Mouse (Mus musculus) CH12.LX (cell line): ENCODE measurements at regions not wholly inside any gene's neighbourhood (a gene's known extent, or its start where the extent isn't known, plus 50 kb on each side); places are given as distances from the start of the nearest gene placed in this dataset.

Experiments used
- DNase-seq: peaks from one replicate; pipeline ENCODE4 v3.0.0-alpha.2; 2013; ENCODE audit errors: extremely low read depth
- H3K27ac ChIP-seq: 2 replicates; pipeline ENCODE4 v1.5.1; 2012; ENCODE audit warnings: low read depth, mild to moderate bottlenecking, control low read depth, moderate library complexity; ENCODE audit not compliant: insufficient read depth
- H3K27me3 ChIP-seq: replicated peaks from 2 replicates; pipeline ENCODE3; 2012; ENCODE audit warnings: inconsistent platforms
- H3K36me3 ChIP-seq, 2 experiments: replicated peaks in 1 of 2; 2 replicates each; pipeline versions ENCODE3 to v1.6.1; 2012; ENCODE audit warnings: inconsistent platforms in 1 of 2, low read length in 1 of 2, mild to moderate bottlenecking in 1 of 2, mixed read lengths in 1 of 2, moderate library complexity in 1 of 2; ENCODE audit not compliant: control insufficient read depth in 1 of 2, insufficient read depth in 1 of 2
- H3K4me1 ChIP-seq, 2 experiments: 2 replicates each; pipeline ENCODE4 v1.6.1; 2012; ENCODE audit warnings: inconsistent platforms in 1 of 2, moderate library complexity in 1 of 2; ENCODE audit not compliant: insufficient read depth in 2 of 2, control insufficient read depth in 1 of 2
- H3K4me2 ChIP-seq: 2 replicates; pipeline ENCODE4 v1.6.1; 2012; ENCODE audit warnings: low read depth, mild to moderate bottlenecking, control low read depth; ENCODE audit not compliant: poor library complexity, insufficient read depth, severe bottlenecking
- H3K4me3 ChIP-seq, 3 experiments: fragments of 150-350 bp in 1 of 3; sonication (generic) in 1 of 3; replicated peaks in 1 of 3; 2 replicates each; pipeline versions ENCODE3 to v1.5.1; 2011 to 2012; ENCODE audit warnings: low read depth in 2 of 3, low read length in 2 of 3, mild to moderate bottlenecking in 2 of 3, moderate library complexity in 2 of 3, control low read depth in 1 of 3, improper control_type of control experiment in 1 of 3, inconsistent platforms in 1 of 3, mixed read lengths in 1 of 3; ENCODE audit not compliant: poor library complexity in 1 of 3
- H3K79me2 ChIP-seq: replicated peaks from 2 replicates; pipeline ENCODE4 v1.6.1; 2012; ENCODE audit warnings: mild to moderate bottlenecking, moderate library complexity; ENCODE audit not compliant: control insufficient read depth, poor library complexity, insufficient read depth, severe bottlenecking; ENCODE audit errors: extremely low read depth
- H3K9ac ChIP-seq: 2 replicates; pipeline ENCODE4 v1.6.1; 2012; ENCODE audit warnings: low read depth, mild to moderate bottlenecking, control low read depth, moderate library complexity; ENCODE audit not compliant: insufficient read depth
- H3K9me3 ChIP-seq: replicated peaks from 2 replicates; pipeline ENCODE3; 2012; ENCODE audit warnings: low read length, inconsistent platforms, mixed read lengths
- BHLHE40 ChIP-seq: IDR thresholded peaks from 2 replicates; pipeline ENCODE4 v1.6.1; 2011; ENCODE audit warnings: mild to moderate bottlenecking, low read depth, low read length, improper control_type of control experiment
- CHD1 ChIP-seq: IDR thresholded peaks from 2 replicates; pipeline ENCODE4 v1.6.1; 2012; ENCODE audit warnings: low read depth, low read length, improper control_type of control experiment, inconsistent platforms
- CHD2 ChIP-seq: IDR thresholded peaks from 2 replicates; pipeline ENCODE4 v1.6.1; 2011; ENCODE audit warnings: low read length, improper control_type of control experiment
- CTCF ChIP-seq, 2 experiments: IDR thresholded peaks in 1 of 2; conservative IDR thresholded peaks in 1 of 2; 2 replicates each; pipeline ENCODE4 v1.5.1; 2011 to 2012; ENCODE audit warnings: low read depth in 2 of 2, low read length in 2 of 2, improper control_type of control experiment in 1 of 2, inconsistent platforms in 1 of 2, mild to moderate bottlenecking in 1 of 2, moderate library complexity in 1 of 2
- E2F4 ChIP-seq: IDR thresholded peaks from 2 replicates; pipeline ENCODE4 v1.6.1; 2011; ENCODE audit warnings: low read depth, low read length, improper control_type of control experiment; ENCODE audit not compliant: insufficient replicate concordance
- ELF1 ChIP-seq: IDR thresholded peaks from 2 replicates; pipeline ENCODE4 v1.6.1; 2014; ENCODE audit warnings: low read depth, mild to moderate bottlenecking, inconsistent platforms, low read length, improper control_type of control experiment
- EP300 ChIP-seq: IDR thresholded peaks from 2 replicates; pipeline ENCODE4 v1.6.1; 2011; ENCODE audit warnings: low read length, improper control_type of control experiment
- ETS1 ChIP-seq: conservative IDR thresholded peaks from 2 replicates; pipeline ENCODE4 v1.6.1; 2012; ENCODE audit warnings: low read depth, mild to moderate bottlenecking, inconsistent platforms, low read length, improper control_type of control experiment, moderate library complexity
- GABPA ChIP-seq: IDR thresholded peaks from 2 replicates; pipeline ENCODE4 v1.6.1; 2012; ENCODE audit warnings: low read depth, low read length, improper control_type of control experiment, inconsistent platforms; ENCODE audit not compliant: insufficient replicate concordance
- HCFC1 ChIP-seq: IDR thresholded peaks from 2 replicates; pipeline ENCODE4 v1.6.1; 2012; ENCODE audit warnings: low read depth, mild to moderate bottlenecking, inconsistent platforms, low read length, improper control_type of control experiment
- IRF4 ChIP-seq: IDR thresholded peaks from 2 replicates; pipeline ENCODE4 v1.6.1; 2014; ENCODE audit warnings: low read depth, mild to moderate bottlenecking, inconsistent platforms, low read length, improper control_type of control experiment
- JUN ChIP-seq: IDR thresholded peaks from 2 replicates; pipeline ENCODE4 v1.6.1; 2011; ENCODE audit warnings: low read depth, mild to moderate bottlenecking, low read length, improper control_type of control experiment, moderate library complexity; ENCODE audit not compliant: insufficient read depth
- JUND ChIP-seq: conservative IDR thresholded peaks from 2 replicates; pipeline ENCODE4 v1.6.1; 2011; ENCODE audit warnings: low read depth, low read length, improper control_type of control experiment
- KAT2A ChIP-seq: IDR thresholded peaks from 2 replicates; pipeline ENCODE4 v1.6.1; 2012; ENCODE audit warnings: low read length, improper control_type of control experiment, inconsistent platforms; ENCODE audit not compliant: insufficient replicate concordance
- MAFK ChIP-seq: IDR thresholded peaks from 2 replicates; pipeline ENCODE4 v1.6.1; 2011; ENCODE audit warnings: low read length, improper control_type of control experiment; ENCODE audit not compliant: insufficient replicate concordance
- MAX ChIP-seq: IDR thresholded peaks from 2 replicates; pipeline ENCODE4 v1.6.1; 2011; ENCODE audit warnings: low read length, improper control_type of control experiment
- MAZ ChIP-seq: IDR thresholded peaks from 2 replicates; pipeline ENCODE4 v1.6.1; 2012; ENCODE audit warnings: low read depth, mild to moderate bottlenecking, inconsistent platforms, low read length, improper control_type of control experiment, moderate library complexity
- MEF2A ChIP-seq: IDR thresholded peaks from 2 replicates; pipeline ENCODE4 v1.6.1; 2014; ENCODE audit warnings: low read depth, mild to moderate bottlenecking, inconsistent platforms, low read length, improper control_type of control experiment, borderline replicate concordance
- MXI1 ChIP-seq: IDR thresholded peaks from 2 replicates; pipeline ENCODE4 v1.6.1; 2011; ENCODE audit warnings: mild to moderate bottlenecking, low read depth, low read length, improper control_type of control experiment
- MYC ChIP-seq: IDR thresholded peaks from 2 replicates; pipeline ENCODE4 v1.6.1; 2011; ENCODE audit warnings: low read depth, mild to moderate bottlenecking, improper control_type of control experiment, low read length
- NELFE ChIP-seq: IDR thresholded peaks from 2 replicates; pipeline ENCODE4 v1.6.1; 2011; ENCODE audit warnings: low read depth, low read length, improper control_type of control experiment
- NRF1 ChIP-seq: IDR thresholded peaks from 2 replicates; pipeline ENCODE4 v1.6.1; 2014; ENCODE audit warnings: low read depth, mild to moderate bottlenecking, inconsistent platforms, low read length, improper control_type of control experiment, moderate library complexity
- PAX5 ChIP-seq: IDR thresholded peaks from 2 replicates; pipeline ENCODE4 v1.6.1; 2012; ENCODE audit warnings: low read length, inconsistent platforms, mixed read lengths
- POLR2A ChIP-seq: IDR thresholded peaks from 2 replicates; pipeline ENCODE4 v1.6.1; 2011; ENCODE audit warnings: low read depth, mild to moderate bottlenecking, improper control_type of control experiment, low read length
- POLR2AphosphoS2 ChIP-seq: IDR thresholded peaks from 2 replicates; pipeline ENCODE4 v1.6.1; 2011; ENCODE audit warnings: low read depth, low read length, improper control_type of control experiment
- RAD21 ChIP-seq: IDR thresholded peaks from 2 replicates; pipeline ENCODE4 v1.6.1; 2011; ENCODE audit warnings: low read depth, mild to moderate bottlenecking, low read length, improper control_type of control experiment, moderate library complexity
- RCOR1 ChIP-seq: conservative IDR thresholded peaks from 2 replicates; pipeline ENCODE4 v1.6.1; 2012; ENCODE audit warnings: low read depth, mild to moderate bottlenecking, inconsistent platforms, low read length, improper control_type of control experiment
- SIN3A ChIP-seq: IDR thresholded peaks from 2 replicates; pipeline ENCODE4 v1.6.1; 2012; ENCODE audit warnings: low read length, improper control_type of control experiment, inconsistent platforms
- SMC3 ChIP-seq: IDR thresholded peaks from 2 replicates; pipeline ENCODE4 v1.6.1; 2011; ENCODE audit warnings: low read depth, low read length, improper control_type of control experiment
- TBP ChIP-seq: conservative IDR thresholded peaks from 2 replicates; pipeline ENCODE4 v1.6.1; 2011; ENCODE audit warnings: low read depth, low read length, improper control_type of control experiment
- TCF12 ChIP-seq: IDR thresholded peaks from 2 replicates; pipeline ENCODE4 v1.6.1; 2014; ENCODE audit warnings: low read depth, mild to moderate bottlenecking, inconsistent platforms, low read length, improper control_type of control experiment
- UBTF ChIP-seq: IDR thresholded peaks from 2 replicates; pipeline ENCODE4 v1.6.1; 2012; ENCODE audit warnings: low read depth, mild to moderate bottlenecking, inconsistent platforms, low read length, improper control_type of control experiment, moderate library complexity
- USF1 ChIP-seq: IDR thresholded peaks from 2 replicates; pipeline ENCODE4 v1.6.1; 2014; ENCODE audit warnings: low read depth, mild to moderate bottlenecking, inconsistent platforms, low read length, improper control_type of control experiment
- USF2 ChIP-seq: conservative IDR thresholded peaks from 2 replicates; pipeline ENCODE4 v1.6.1; 2011; ENCODE audit warnings: low read depth, low read length, improper control_type of control experiment
- ZC3H11A ChIP-seq: IDR thresholded peaks from 2 replicates; pipeline ENCODE4 v1.6.1; 2012; ENCODE audit warnings: low read depth, mild to moderate bottlenecking, inconsistent platforms, low read length, improper control_type of control experiment
- ZKSCAN1 ChIP-seq: IDR thresholded peaks from 2 replicates; pipeline ENCODE4 v1.6.1; 2012; ENCODE audit warnings: low read depth, inconsistent platforms, low read length, improper control_type of control experiment, borderline replicate concordance
- ZMIZ1 ChIP-seq: IDR thresholded peaks from 2 replicates; pipeline ENCODE4 v1.6.1; 2012; ENCODE audit warnings: low read depth, mild to moderate bottlenecking, inconsistent platforms, low read length, improper control_type of control experiment
- ZNF384 ChIP-seq: IDR thresholded peaks from 2 replicates; pipeline ENCODE4 v1.6.1; 2012; ENCODE audit warnings: low read depth, low read length, improper control_type of control experiment, inconsistent platforms
- dilution Hi-C: fragments of 300-500 bp; cut with MboI; formaldehyde crosslinking; loops from 2 replicates; pipeline ENCODE4 v1.14.3; 2020; ENCODE audit warnings: low sequenced_read_pairs; ENCODE audit not compliant: extremely low pct_unique_long_range_greater_than_20kb, extremely low pct_ligation_motif_present
- in situ Hi-C: fragments of 300-500 bp; cut with MboI; formaldehyde crosslinking; loops from 3 replicates; pipeline ENCODE4 v1.14.3; 2019; ENCODE audit warnings: low sequenced_read_pairs, low pct_ligation_motif_present, low pct_unique_long_range_greater_than_20kb, mixed read lengths

DNA sequence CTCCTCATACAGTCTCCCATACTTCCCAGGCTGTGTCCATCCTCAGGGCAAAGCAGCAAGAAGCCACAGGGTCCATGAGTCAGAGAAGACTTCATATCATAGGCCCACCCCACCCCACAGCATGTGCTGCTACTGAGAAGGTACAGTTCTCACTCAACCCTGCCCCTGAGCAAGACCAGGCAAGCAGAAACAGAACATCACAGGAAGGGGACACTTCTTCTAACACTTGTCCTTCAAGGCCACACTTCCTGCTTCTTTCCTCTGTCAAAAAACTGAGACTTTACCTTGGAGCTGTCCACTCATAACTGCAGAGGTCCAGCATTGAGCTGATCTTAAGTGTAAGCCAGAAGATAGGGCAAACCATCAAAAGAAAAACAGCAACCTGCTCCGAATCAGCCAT, 166.6 kb downstream of the Usp46 start:
- DNase-seq, result no peak
- in situ Hi-C loops, result no loop called here
- H3K36me3 ChIP-seq, result no peaks in the 10 kb centered on the region

DNA sequence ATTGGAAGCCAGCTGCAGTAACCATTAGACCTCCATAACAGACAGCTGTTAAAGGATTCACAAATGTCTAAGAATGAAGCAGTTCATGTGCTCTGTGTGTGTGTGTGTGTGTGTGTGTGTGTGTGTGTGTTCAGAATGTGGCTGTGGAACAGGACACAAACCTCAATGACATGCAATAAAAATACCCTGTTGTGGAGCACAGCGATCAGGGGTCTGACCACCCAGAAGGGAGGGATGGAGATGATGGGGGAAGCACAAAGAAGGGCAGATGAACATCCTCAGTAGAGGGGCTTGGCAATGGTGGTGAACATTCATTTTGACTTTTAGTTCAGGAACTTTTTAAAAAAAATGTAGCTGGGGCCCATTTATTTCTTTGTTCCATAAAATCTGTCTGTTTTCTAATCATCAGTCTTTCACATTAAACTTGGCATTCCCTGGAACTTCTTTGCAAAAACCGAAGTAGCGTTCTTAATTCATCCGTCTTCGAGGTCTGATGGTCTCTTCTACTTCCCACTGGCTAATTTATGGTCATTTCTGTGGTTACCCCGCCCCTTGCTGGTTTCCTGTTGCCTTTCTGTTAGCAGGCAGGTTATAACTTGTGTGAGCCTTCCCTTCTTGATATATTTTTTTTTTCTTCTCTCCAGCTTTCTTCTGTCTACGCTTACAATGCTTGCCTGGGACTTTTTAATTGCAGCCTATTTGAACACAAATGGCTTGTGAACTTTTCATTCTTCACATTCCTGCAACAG, 165.6 kb downstream of the Usp46 start:
- H3K9ac ChIP-seq, result peak overlapping the region; percentile 40; the same call in 1 of the 2 replicates
- peak; percentile 59 for DNase-seq
- peak overlapping the region; percentile 56; the same call in 1 of the 2 replicates for H3K27ac ChIP-seq
- dilution Hi-C loops, result no loop called here
- peak overlapping the region in 1 of 3 experiments; percentile 31 for H3K4me3 ChIP-seq
- H3K27me3 ChIP-seq, result no peaks in the 10 kb centered on the region
- H3K36me3 ChIP-seq, result no peaks in the 10 kb centered on the region
- H3K4me2 ChIP-seq, result peak overlapping the region; percentile 76
- in situ Hi-C loops, result no loop called here
- peaks cover 4% of the 10 kb centered on the region for H3K9me3 ChIP-seq
- H3K79me2 ChIP-seq, result no peaks in the 10 kb centered on the region
- peaks cover 14 to 26% of the 10 kb centered on the region in 2 experiments for H3K4me1 ChIP-seq
- TF ChIP-seq ZMIZ1 (no peak), BHLHE40 (peak; percentile 24; the same call in 1 of the 2 replicates), ZKSCAN1 (no peak), USF1 (no peak), MEF2A (peak; percentile 60; the same call in 1 of the 2 replicates), UBTF (no peak), POLR2AphosphoS2 (no peak), MXI1 (no peak), MAZ (no peak), ZC3H11A (no peak), TBP (0 out of 2 replicates have a peak, but pooled peaks have one; percentile 24), ETS1 (peak; percentile 26; the same call in 1 of the 2 replicates), RAD21 (no peak; the same call in 1 of the 2 replicates), ZNF384 (peak; percentile 93), RCOR1 (no peak)

More for the DNA sequence above, 166.6 kb downstream of the Usp46 start:
- Histone ChIP-seq H3K27ac (peak overlapping the region; percentile 11; the same call in 1 of the 2 replicates), H3K79me2 (no peaks in the 10 kb centered on the region), H3K9me3 (peaks cover 4% of the 10 kb centered on the region), H3K27me3 (no peaks in the 10 kb centered on the region), H3K4me2 (no peak overlapping the region)
- dilution Hi-C loops, result no loop called here
- TF ChIP-seq MAX (no peak), ELF1 (peak; percentile 71), HCFC1 (no peak), IRF4 (peak; percentile 77), POLR2A (no peak), SMC3 (no peak), TBP (no peak), PAX5 (no peak), CTCF (conservative IDR thresholded peaks at IDR 0.05 in 1 of 2, IDR thresholded peaks at IDR 0.05 in 1 of 2; ENCODE audit: low read depth in 2 of 2, low read length in 2 of 2) (no peak), ZNF384 (no peak), MYC (0 out of 2 replicates have a peak, but pooled peaks have one; percentile 23), ZMIZ1 (no peak), MEF2A (peak; percentile 38; the same call in 1 of the 2 replicates), MAFK (no peak), RCOR1 (no peak), UBTF (no peak), USF1 (no peak), USF2 (no peak), CHD2 (no peak), MAZ (0 out of 2 replicates have a peak, but pooled peaks have one; percentile 21), MXI1 (no peak), EP300 (peak; percentile 49; the same call in 1 of the 2 replicates), KAT2A (no peak), TCF12 (peak; percentile 17; the same call in 1 of the 2 replicates), JUND (no peak), POLR2AphosphoS2 (no peak), GABPA (no peak), ZC3H11A (no peak), NRF1 (no peak), ZKSCAN1 (no peak), JUN (no peak), NELFE (no peak), E2F4 (no peak), RAD21 (no peak), BHLHE40 (peak; percentile 37; the same call in 1 of the 2 replicates), SIN3A (no peak), CHD1 (peak; percentile 90; the same call in 1 of the 2 replicates), ETS1 (no peak)
- TF ChIP-seq, all 38 proteins: peak for 9
- no peak overlapping the region for H3K4me3 ChIP-seq
- no peak overlapping the region for H3K9ac ChIP-seq
- peaks cover 14 to 26% of the 10 kb centered on the region in 2 experiments for H3K4me1 ChIP-seq
